Mouse (Mus musculus) midbrain, embryonic 12.5 days (tissue): ENCODE results near the gene Cnot3. TPM values are rescaled to one million over a fixed set of nuclear protein-coding genes. Genes with fewer than 3 reads are reported as not detected.
A peak's percentile ranks its signal among the peaks of the same experiment; 100 is the strongest.

Source experiments
- ATAC-seq: fragments of 200-750 bp; cut with Nextera tagmentation; 2 replicates; pipeline ENCODE4 v1.8.0; 2017; ENCODE audit warnings: low read depth, moderate TSS enrichment, moderate library complexity; ENCODE audit not compliant: low FRiP score
- H3K27ac ChIP-seq: fragments of 300-500 bp; sonication (generic); replicated peaks from 2 replicates; pipeline ENCODE4 v1.5.1; 2016; ENCODE audit warnings: mild to moderate bottlenecking
- H3K27me3 ChIP-seq: fragments of 300-500 bp; sonication (generic); 2 replicates; pipeline ENCODE4 v1.6.1; 2016; ENCODE audit warnings: mild to moderate bottlenecking
- H3K36me3 ChIP-seq: fragments of 300-500 bp; sonication (generic); 2 replicates; pipeline ENCODE4 v1.6.1; 2016
- H3K4me1 ChIP-seq: fragments of 300-500 bp; sonication (generic); 2 replicates; pipeline ENCODE4 v1.6.1; 2016
- H3K4me2 ChIP-seq: fragments of 300-500 bp; sonication (generic); replicated peaks from 2 replicates; pipeline ENCODE4 v1.6.1; 2016; ENCODE audit warnings: mild to moderate bottlenecking, moderate library complexity
- H3K4me3 ChIP-seq: fragments of 300-500 bp; sonication (generic); 2 replicates; pipeline ENCODE4 v1.5.1; 2016; ENCODE audit warnings: mild to moderate bottlenecking
- H3K9ac ChIP-seq: fragments of 300-500 bp; sonication (generic); replicated peaks from 2 replicates; pipeline ENCODE4 v1.6.1; 2016; ENCODE audit warnings: mild to moderate bottlenecking, moderate library complexity
- H3K9me3 ChIP-seq: fragments of 300-500 bp; sonication (generic); 2 replicates; pipeline ENCODE4 v1.6.1; 2016; ENCODE audit warnings: mild to moderate bottlenecking
- WGBS: fragments of 180-500 bp; shearing (Covaris S2); methylation state at CpG from one replicate; pipeline ENCODE4 v1.1.7; 2016; 5-methylcytosine and 5-hydroxymethylcytosine counted together
- polyA plus RNA-seq: library from polyadenylated mRNA; unstranded; fragments of >200 nt; fragmentation: Nextera tagmentation; extraction: Ambion mirVana; gene quantifications from 2 replicates; pipeline ENCODE4 v1.2.1, GENCODE M21; 2016

Gene Cnot3
- polyA plus RNA-seq, 1 experiment from 2014 or later: 59.5 TPM

- Histone ChIP-seq H3K4me2 (peak within 1 kb of the TSS; percentile 70), H3K27ac (peak within 1 kb of the TSS; percentile 64), H3K4me1 (peaks cover 7% of the 10 kb centered on the region; the same call in 1 of the 2 replicates), H3K27me3 (no peaks in the 10 kb centered on the region), H3K9me3 (no peaks in the 10 kb centered on the region), H3K36me3 (peaks cover 21% of the 10 kb centered on the region), H3K9ac (peak within 1 kb of the TSS; percentile 84), H3K4me3 (peak within 1 kb of the TSS; percentile 73)
- 1% methylated on average over 31 of the region's 32 CpGs for WGBS
- peak; percentile 97 for ATAC-seq
These were observed 27.6 kb upstream of the Cnot3 start, which contains the start of gene Ndufa3 for GRCm38 (mm10) chr7:3617242-3617995. TSS of gene Ndufa3 (plus strand) at chr7:3617373.

- peaks cover 50% of the 10 kb centered on the region for H3K36me3 ChIP-seq
- H3K4me3 ChIP-seq: peak overlapping the region; percentile 73
- WGBS: 33% methylated on average over 4 of the region's 4 CpGs
- peak overlapping the region; percentile 82 for H3K9ac ChIP-seq
- no peak overlapping the region for H3K27ac ChIP-seq
- ATAC-seq: peak; percentile 67
- no peaks in the 10 kb centered on the region for H3K9me3 ChIP-seq
- H3K4me1 ChIP-seq: peaks cover 24% of the 10 kb centered on the region
- H3K4me2 ChIP-seq: peak overlapping the region; percentile 97
- no peaks in the 10 kb centered on the region for H3K27me3 ChIP-seq
These were observed 16.0 kb upstream of the Cnot3 start for GRCm38 (mm10) chr7:3629030-3629429.

GRCm38 (mm10) chr7:3629543-3630477 lies 15.3 kb upstream of the Cnot3 start, which contains the start of the genes Tfpt and Prpf31:
TSS of gene Tfpt (minus strand) at chr7:3629929.
TSS of gene Prpf31 (plus strand) at chr7:3629985.
- WGBS: under 1% methylated on average over 47 of the region's 47 CpGs
- Histone ChIP-seq H3K27me3 (no peaks in the 10 kb centered on the region), H3K4me3 (peak within 1 kb of the TSS; percentile 73), H3K9ac (peak within 1 kb of the TSS; percentile 82), H3K27ac (peak within 1 kb of the TSS; percentile 35), H3K4me1 (peaks cover 24% of the 10 kb centered on the region), H3K36me3 (peaks cover 49% of the 10 kb centered on the region), H3K4me2 (peak within 1 kb of the TSS; percentile 97), H3K9me3 (no peaks in the 10 kb centered on the region)
- peak; percentile 88 for ATAC-seq

- H3K9ac ChIP-seq: peak overlapping the region; percentile 82
- H3K36me3 ChIP-seq: peaks cover 49% of the 10 kb centered on the region
- WGBS: 50% methylated on average over 3 of the region's 3 CpGs
- no peaks in the 10 kb centered on the region for H3K27me3 ChIP-seq
- H3K4me2 ChIP-seq: peak overlapping the region; percentile 97
- no peak for ATAC-seq
- H3K4me1 ChIP-seq: peaks cover 24% of the 10 kb centered on the region
- no peaks in the 10 kb centered on the region for H3K9me3 ChIP-seq
- no peak overlapping the region for H3K27ac ChIP-seq
- peak overlapping the region; percentile 73 for H3K4me3 ChIP-seq
These were observed 14.6 kb upstream of the Cnot3 start for GRCm38 (mm10) chr7:3630478-3630815.

- Histone ChIP-seq H3K4me2 (no peak overlapping the region), H3K27ac (no peak overlapping the region), H3K9me3 (no peaks in the 10 kb centered on the region), H3K27me3 (0 out of 2 replicates have a peak, but pooled peaks cover 5% of the 10 kb centered on the region), H3K4me3 (no peak overlapping the region), H3K4me1 (peaks cover 32% of the 10 kb centered on the region), H3K36me3 (peaks cover 39% of the 10 kb centered on the region), H3K9ac (0 out of 2 replicates have a peak overlapping the region, but pooled peaks have one; percentile 31)
- WGBS: 71% methylated on average over 5 of the region's 5 CpGs
- no peak for ATAC-seq
These were observed 1.7 kb upstream of the Cnot3 start for GRCm38 (mm10) chr7:3643412-3643811.

- ATAC-seq: no peak
- Histone ChIP-seq H3K9me3 (no peaks in the 10 kb centered on the region), H3K4me1 (peaks cover 36% of the 10 kb centered on the region), H3K27me3 (0 out of 2 replicates have a peak, but pooled peaks cover 5% of the 10 kb centered on the region), H3K4me3 (peak overlapping the region; percentile 99), H3K9ac (peak overlapping the region; percentile 31; the same call in 1 of the 2 replicates), H3K4me2 (peak overlapping the region; percentile 65), H3K27ac (no peak overlapping the region), H3K36me3 (peaks cover 35% of the 10 kb centered on the region)
- WGBS: 21% methylated on average over 9 of the region's 9 CpGs
These were observed 1.2 kb upstream of the Cnot3 start for GRCm38 (mm10) chr7:3643843-3644242.

- peaks cover 37% of the 10 kb centered on the region for H3K4me1 ChIP-seq
- 1% methylated on average over 11 of the region's 11 CpGs for WGBS
- H3K9ac ChIP-seq: peak overlapping the region; percentile 31; the same call in 1 of the 2 replicates
- H3K36me3 ChIP-seq: peaks cover 31% of the 10 kb centered on the region
- H3K4me3 ChIP-seq: peak overlapping the region; percentile 99
- 0 out of 2 replicates have a peak, but pooled peaks cover 5% of the 10 kb centered on the region for H3K27me3 ChIP-seq
- ATAC-seq: no peak
- H3K4me2 ChIP-seq: peak overlapping the region; percentile 65
- H3K9me3 ChIP-seq: no peaks in the 10 kb centered on the region
- H3K27ac ChIP-seq: no peak overlapping the region; the same call in 1 of the 2 replicates
These were observed 758 bp upstream of the Cnot3 start for GRCm38 (mm10) chr7:3644348-3644671.

GRCm38 (mm10) chr7:3645488-3646025 lies 489 bp downstream of the Cnot3 start:
- WGBS: under 1% methylated on average over 43 of the region's 58 CpGs
- Histone ChIP-seq H3K36me3 (peaks cover 20% of the 10 kb centered on the region), H3K4me2 (peak overlapping the region; percentile 83), H3K27ac (peak overlapping the region; percentile 96), H3K9me3 (no peaks in the 10 kb centered on the region), H3K4me1 (peaks cover 37% of the 10 kb centered on the region), H3K27me3 (0 out of 2 replicates have a peak, but pooled peaks cover 5% of the 10 kb centered on the region), H3K9ac (peak overlapping the region; percentile 100), H3K4me3 (peak overlapping the region; percentile 99)
- ATAC-seq: no peak; the same call in 1 of the 2 replicates

- peak overlapping the region; percentile 99 for H3K4me3 ChIP-seq
- 0 out of 2 replicates have a peak, but pooled peaks cover 5% of the 10 kb centered on the region for H3K27me3 ChIP-seq
- H3K4me2 ChIP-seq: peak overlapping the region; percentile 83
- H3K4me1 ChIP-seq: peaks cover 37% of the 10 kb centered on the region
- H3K27ac ChIP-seq: 0 out of 2 replicates have a peak overlapping the region, but pooled peaks have one; percentile 96
- WGBS: 17% methylated on average over 9 of the region's 9 CpGs
- H3K36me3 ChIP-seq: peaks cover 20% of the 10 kb centered on the region
- ATAC-seq: no peak
- peak overlapping the region; percentile 100 for H3K9ac ChIP-seq
- no peaks in the 10 kb centered on the region for H3K9me3 ChIP-seq
These were observed 1.1 kb downstream of the Cnot3 start for GRCm38 (mm10) chr7:3646188-3646587.

GRCm38 (mm10) chr7:3646641-3647040 lies 1.6 kb downstream of the Cnot3 start:
- Histone ChIP-seq H3K9me3 (no peaks in the 10 kb centered on the region), H3K9ac (peak overlapping the region; percentile 100), H3K4me1 (peaks cover 37% of the 10 kb centered on the region), H3K4me2 (peak overlapping the region; percentile 83), H3K36me3 (peaks cover 20% of the 10 kb centered on the region), H3K27me3 (0 out of 2 replicates have a peak, but pooled peaks cover 5% of the 10 kb centered on the region), H3K4me3 (peak overlapping the region; percentile 99), H3K27ac (no peak overlapping the region)
- no peak for ATAC-seq
- 67% methylated on average over 4 of the region's 4 CpGs for WGBS

GRCm38 (mm10) chr7:3656966-3657365 lies 11.9 kb downstream of the Cnot3 start:
- Histone ChIP-seq H3K9me3 (no peaks in the 10 kb centered on the region), H3K27ac (no peak overlapping the region), H3K4me2 (no peak overlapping the region), H3K4me1 (no peaks in the 10 kb centered on the region), H3K27me3 (no peaks in the 10 kb centered on the region), H3K4me3 (no peak overlapping the region), H3K9ac (no peak overlapping the region), H3K36me3 (peaks cover 98% of the 10 kb centered on the region)
- ATAC-seq: 0 out of 2 replicates have a peak, but pooled peaks have one; percentile 3
- 90% methylated on average over 4 of the region's 4 CpGs for WGBS
